Mouse (Mus musculus) midbrain, embryonic 12.5 days (tissue): ENCODE measurements around the gene Tmf1. TPM values are rescaled to one million over a fixed set of nuclear protein-coding genes. Genes with fewer than 3 reads are reported as not detected.

Experiments used
- polyA plus RNA-seq: library from polyadenylated mRNA; unstranded; fragments of >200 nt; fragmentation: Nextera tagmentation; extraction: Ambion mirVana; gene quantifications from 2 replicates; pipeline ENCODE4 v1.2.1, GENCODE M21; 2016

The Tmf1 gene
- polyA plus RNA-seq, 1 experiment from 2014 or later: 34.3 TPM

Other genes with a start within 250 kb of the Tmf1 start
- gene Fam19a4, start 118.7 kb downstream of the Tmf1 start, polyA plus RNA-seq: 6.0 and 8.7 TPM in 2 replicates
- gene Eogt, start 29.9 kb downstream of the Tmf1 start, polyA plus RNA-seq: 9.6 and 10.7 TPM in 2 replicates
- gene Uba3, start 26.5 kb upstream of the Tmf1 start, polyA plus RNA-seq: 91.8 and 92.1 TPM in 2 replicates
- 60.6 and 66.1 TPM in 2 replicates for gene Arl6ip5, start 31.6 kb upstream of the Tmf1 start, polyA plus RNA-seq
- not detected in 2 replicates for gene Lmod3, start 73.6 kb upstream of the Tmf1 start, polyA plus RNA-seq